Mouse (Mus musculus): ENCODE results near the gene Sptssa.
"Not testable (repeated sequence)": the region's sequence is repeated elsewhere in the genome, so short reads cannot be mapped to it uniquely, and the experiment has no call there.

Gene Sptssa

DNA sequence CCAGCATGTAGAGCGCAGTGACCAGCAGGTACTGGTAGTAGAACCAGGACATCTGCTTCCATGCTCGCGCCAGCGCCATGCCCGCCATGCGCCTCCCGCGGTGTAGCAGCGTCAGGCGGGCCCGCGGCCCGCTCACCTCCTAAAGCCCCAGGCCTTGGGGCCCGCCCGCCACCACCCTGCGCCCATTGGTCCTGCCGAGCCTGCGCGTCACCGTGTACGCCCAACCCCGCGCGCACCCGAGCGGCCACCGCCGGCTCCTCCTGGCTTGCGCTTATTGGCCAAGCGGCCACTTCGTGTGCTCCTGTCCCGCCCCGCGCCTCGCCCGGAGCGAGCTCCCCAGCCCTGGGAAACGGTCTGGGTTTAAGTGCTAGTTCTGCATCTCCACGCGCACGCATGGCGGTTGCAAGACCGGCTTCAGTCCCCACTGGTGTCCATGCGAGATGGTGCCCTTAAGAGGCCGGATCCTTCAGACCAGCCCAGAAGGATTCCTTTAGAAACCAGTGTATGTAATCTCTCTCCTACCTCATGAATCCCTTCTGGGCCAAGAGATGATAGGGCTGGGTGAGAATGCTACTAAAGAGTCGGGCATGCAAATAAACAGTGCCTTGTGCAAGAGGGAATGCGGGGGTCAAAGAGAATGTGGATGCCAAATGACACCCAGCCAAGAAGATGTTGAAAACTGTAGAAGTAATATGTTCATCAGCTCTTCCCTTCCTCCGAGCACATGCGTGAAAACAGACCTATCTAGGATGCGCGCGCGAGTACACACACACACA lies at the start of gene Sptssa:
TSS of gene Sptssa (minus strand) at position 178 of the 776 bp plus-strand sequence.
- peak; percentile 94 to 96 for DNase-seq

DNA sequence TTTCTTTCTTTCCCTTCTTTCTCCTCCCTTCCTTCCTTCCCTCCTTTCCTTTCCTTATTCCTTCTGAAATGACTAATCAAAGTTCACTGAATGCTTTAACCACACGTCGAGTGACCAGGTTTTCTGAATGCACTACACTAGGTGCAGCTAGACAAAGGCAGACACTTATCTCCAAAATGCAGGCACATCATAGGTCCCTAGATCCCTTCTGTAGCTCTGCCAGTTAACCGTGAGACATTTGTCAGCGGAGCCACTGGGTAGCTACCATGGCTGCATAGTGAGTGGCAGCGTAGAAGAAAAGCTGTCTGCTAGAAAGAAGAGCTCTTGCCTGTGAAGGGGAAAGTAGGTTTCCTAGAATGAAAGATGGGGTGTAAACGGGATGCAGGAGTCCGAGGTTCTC lies 43.0 kb upstream of the Sptssa start:
- no peak for DNase-seq

DNA sequence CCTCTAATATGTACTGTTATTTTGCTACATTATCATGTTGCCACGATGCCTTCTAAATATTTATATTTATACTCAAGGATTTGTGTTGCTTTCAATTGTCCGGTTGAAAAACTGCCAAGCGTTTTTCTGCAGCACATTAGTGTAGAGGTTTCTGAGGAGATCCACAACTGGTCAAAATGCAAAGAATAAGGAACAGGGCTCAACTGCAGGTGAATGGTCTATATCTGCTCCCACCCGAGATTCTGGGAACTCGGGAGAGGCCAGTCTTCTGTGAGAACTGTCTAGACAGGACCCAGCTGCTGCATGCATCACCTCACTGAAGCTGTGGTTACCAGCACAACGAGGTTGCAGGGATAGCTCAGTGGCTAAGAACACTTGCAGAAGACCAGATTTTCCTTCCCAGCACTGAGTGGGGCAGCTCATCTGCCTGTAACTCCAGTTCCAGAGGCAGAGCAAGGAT lies 41.4 kb upstream of the Sptssa start:
- DNase-seq = no peak

DNA sequence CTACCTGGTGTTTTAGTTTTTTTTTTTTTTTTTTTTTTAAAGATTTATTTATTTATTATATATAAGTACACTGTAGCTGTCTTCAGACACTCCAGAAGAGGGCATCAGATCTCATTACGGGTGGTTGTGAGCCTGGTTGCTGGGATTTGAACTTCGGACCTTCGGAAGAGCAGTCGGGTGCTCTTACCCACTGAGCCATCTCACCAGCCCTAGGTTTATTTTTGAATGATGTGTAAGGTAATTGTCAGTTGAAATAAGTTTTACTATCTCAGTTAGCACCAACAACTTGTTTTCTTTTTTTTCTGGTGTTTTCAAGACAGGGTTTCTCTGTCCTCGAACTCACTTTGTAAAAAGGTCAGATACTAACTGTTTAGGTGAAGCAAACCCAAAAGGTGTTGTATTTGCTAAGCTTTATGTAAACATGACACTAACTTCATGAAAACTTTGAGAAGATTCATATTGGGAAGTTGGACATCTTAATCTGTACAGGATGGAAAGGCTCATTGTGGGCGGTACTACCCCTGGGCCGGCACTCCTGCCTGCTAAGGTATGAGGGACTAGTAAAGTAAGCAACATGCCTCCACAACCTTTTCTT lies 40.7 kb upstream of the Sptssa start:
- peak in 1 of 2 experiments; percentile 48 for DNase-seq

GRCm38 (mm10) chr12:54696242-54697002 lies 40.0 kb upstream of the Sptssa start:
- peak; percentile 93 to 95 for DNase-seq

DNA sequence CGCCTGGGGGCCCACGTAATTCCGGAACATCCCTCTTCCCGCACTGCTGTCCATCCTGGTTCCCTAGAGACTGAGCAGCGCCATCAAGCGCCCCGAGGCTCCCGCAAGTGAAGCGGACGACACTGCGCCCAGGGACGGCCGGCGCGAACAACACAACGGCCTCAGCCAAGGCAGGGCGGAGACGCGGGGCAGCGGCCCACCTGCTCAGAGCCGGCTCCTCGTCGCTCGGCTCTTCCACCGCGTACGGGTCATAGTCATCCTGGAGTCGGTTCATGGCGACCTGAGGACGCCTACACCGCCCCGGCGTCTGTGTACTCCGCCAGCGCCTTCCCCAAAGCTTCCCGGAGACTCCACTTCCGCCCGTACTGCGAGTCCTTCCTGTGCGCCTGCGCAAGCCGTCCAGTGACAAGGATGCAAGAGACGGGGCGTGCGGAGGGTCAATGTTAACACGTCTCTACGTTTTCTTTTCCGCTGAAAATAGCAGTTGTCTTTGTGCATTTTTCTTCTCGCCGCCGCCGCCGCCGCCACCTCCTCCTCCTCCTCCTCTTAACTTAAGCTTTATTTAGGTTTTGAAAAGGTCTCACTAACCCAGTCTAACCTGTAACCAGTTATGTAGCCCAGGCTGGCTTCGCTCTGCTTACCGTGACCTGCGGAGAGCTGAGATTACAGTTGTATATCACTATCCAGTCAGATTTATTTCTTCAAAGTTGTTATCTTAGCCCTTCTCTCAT lies 39.3 kb upstream of the Sptssa start, which contains the start of gene Eapp:
TSS of gene Eapp (minus strand) at position 387 of the 731 bp plus-strand sequence.
- peak; percentile 94 to 97 for DNase-seq

GRCm38 (mm10) chr12:54694847-54695510 lies 38.6 kb upstream of the Sptssa start:
- DNase-seq = no peak

- DNase-seq = no peak
Observed at GRCm38 (mm10) chr12:54689082-54689481, 32.7 kb upstream of the Sptssa start.

- DNase-seq = no peak
Observed at GRCm38 (mm10) chr12:54683182-54683581, 26.8 kb upstream of the Sptssa start.

GRCm38 (mm10) chr12:54676709-54677108 lies 20.3 kb upstream of the Sptssa start:
- DNase-seq = no peak

DNA sequence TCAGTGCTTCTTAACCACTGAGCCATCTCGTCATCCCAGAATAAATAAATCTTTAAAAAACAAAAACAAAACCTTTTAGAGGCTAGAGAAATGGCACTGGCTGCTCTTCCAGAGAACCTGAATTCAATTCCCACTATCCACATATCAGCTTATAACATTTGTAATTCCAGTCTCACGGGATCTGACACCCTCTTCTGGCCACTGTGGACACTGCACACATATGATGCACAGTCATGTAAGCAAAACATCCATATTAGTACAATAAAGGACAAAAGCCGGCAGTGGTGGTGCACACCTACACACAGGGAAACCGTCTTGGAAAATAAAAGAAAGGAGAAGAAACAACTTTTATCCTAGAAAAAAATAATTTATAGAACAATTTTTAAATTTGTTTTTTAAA lies 19.0 kb upstream of the Sptssa start:
- DNase-seq = no peak

DNA sequence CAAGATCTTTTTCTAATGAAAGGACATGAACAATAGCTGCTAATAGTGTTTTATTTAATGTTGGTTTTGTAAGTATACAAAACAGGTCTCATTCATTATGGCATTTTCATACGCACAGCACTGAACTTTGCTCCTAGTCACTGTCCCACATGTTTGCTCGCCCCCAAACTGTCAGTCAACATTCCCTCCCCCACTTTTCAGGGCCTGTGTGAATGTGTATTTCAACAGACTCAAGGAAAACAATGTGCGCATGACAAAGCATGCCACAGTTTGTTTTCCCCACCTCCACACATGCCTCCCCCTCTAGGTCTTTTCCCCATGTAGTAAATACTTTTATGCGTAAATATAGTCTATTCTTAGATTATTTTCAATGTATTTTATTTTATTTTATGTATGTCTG lies 14.9 kb upstream of the Sptssa start:
- no peak for DNase-seq

- DNase-seq = no peak
Observed at GRCm38 (mm10) chr12:54668141-54668540, 11.8 kb upstream of the Sptssa start.

- DNase-seq = no peak
Observed at GRCm38 (mm10) chr12:54665526-54665925, 9.2 kb upstream of the Sptssa start.

- not testable (repeated sequence) for DNase-seq
Observed at GRCm38 (mm10) chr12:54661470-54661869, 5.1 kb upstream of the Sptssa start.

- no peak for DNase-seq
Observed at GRCm38 (mm10) chr12:54659901-54660300, 3.5 kb upstream of the Sptssa start.

DNA sequence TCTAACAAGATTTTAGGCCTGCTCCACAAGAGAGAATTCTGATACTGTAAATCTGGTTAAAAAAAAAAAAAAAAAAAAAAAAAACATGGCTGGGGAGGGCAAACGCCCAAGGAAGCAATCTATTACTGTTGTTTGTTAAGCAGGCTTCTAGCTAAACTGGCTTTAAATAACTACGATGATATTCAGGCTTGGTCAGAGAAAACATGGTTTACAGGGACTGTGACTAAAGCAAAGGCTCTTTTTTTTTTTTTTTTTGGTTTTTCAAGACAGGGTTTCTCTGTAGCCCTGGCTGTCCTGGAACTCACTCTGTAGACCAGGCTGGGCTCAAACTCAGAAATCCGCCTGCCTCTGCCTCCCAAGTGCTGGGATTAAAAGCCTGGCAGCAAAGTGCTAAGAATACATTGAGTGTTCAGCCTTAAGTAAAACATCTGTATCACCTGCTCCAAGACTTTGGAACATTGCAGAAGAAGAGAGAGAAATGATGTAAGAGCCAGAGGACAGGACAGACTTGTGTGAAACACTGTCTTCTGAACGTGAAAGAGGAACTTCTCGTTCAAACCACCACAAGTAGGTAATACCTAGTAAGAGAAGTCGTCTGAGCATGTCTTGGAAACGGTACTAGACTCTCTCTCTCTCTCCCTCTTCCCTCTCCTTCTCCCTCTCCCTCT lies 2.2 kb upstream of the Sptssa start:
- no peak for DNase-seq

DNA sequence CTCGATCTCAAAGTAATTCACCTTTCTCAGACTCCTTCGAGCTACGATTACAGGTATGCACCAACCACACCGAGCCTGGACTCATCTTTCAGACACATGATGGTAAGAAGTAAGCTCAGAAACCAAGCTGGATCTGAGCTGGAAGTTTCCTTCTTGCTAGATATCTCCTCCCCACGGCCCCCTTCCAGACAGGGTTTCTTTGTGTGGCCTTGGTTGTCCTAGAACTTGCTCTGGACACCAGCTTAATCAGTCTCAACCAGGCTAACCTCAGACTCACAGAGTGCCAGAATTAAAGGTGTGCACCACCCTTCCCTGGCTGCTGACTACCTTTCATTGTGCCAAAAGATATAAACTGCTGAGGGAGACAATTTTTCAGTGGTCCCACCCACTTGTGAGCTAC lies 1.6 kb upstream of the Sptssa start:
- no peak for DNase-seq

- DNase-seq = no peak
Observed at GRCm38 (mm10) chr12:54657226-54657625, 853 bp upstream of the Sptssa start.

DNA sequence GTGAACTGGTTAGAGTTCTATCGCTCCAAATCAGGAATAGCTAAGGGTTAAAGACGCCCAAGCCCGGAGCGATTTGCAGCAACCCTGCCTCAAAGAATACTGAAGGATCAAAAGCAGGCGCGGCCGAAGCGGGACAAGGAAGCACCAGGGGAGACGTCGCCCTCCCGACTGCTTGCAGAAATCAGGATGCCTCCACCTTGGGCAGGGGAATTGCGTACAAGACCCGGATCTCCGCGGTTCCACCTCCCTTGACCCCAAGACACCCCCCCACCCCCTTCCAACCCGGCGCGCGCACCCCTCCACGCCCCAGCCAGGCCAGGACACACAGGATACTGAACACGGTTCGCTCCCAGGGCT lies 356 bp downstream of the Sptssa start:
- DNase-seq = no peak

GRCm38 (mm10) chr12:54655292-54656038 lies 908 bp downstream of the Sptssa start:
- no peak for DNase-seq
